Mouse (Mus musculus) heart, embryonic 12.5 days (tissue): ENCODE measurements around the gene Pigk. TPM values are rescaled to one million over a fixed set of nuclear protein-coding genes. Genes with fewer than 3 reads are reported as not detected.

Source experiments
- ATAC-seq: fragments of 200-750 bp; cut with Nextera tagmentation; 2 replicates; pipeline ENCODE4 v1.8.0; 2017; ENCODE audit warnings: moderate TSS enrichment, moderate library complexity; ENCODE audit not compliant: insufficient number of reproducible peaks, low FRiP score
- H3K27ac ChIP-seq: fragments of 300-500 bp; sonication (generic); 2 replicates; pipeline ENCODE4 v1.5.1; 2016; ENCODE audit warnings: mild to moderate bottlenecking, moderate library complexity; ENCODE audit not compliant: poor library complexity, severe bottlenecking
- H3K27me3 ChIP-seq: fragments of 300-500 bp; sonication (generic); replicated peaks from 2 replicates; pipeline ENCODE4 v1.6.1; 2016; ENCODE audit warnings: mild to moderate bottlenecking, moderate library complexity
- H3K36me3 ChIP-seq: fragments of 300-500 bp; sonication (generic); 2 replicates; pipeline ENCODE4 v1.6.1; 2016; ENCODE audit warnings: mild to moderate bottlenecking, moderate library complexity
- H3K4me1 ChIP-seq: fragments of 300-500 bp; sonication (generic); replicated peaks from 2 replicates; pipeline ENCODE4 v1.6.1; 2016; ENCODE audit warnings: mild to moderate bottlenecking
- H3K4me2 ChIP-seq: fragments of 300-500 bp; sonication (generic); 2 replicates; pipeline ENCODE4 v1.6.1; 2016; ENCODE audit warnings: mild to moderate bottlenecking, moderate library complexity
- H3K4me3 ChIP-seq: fragments of 300-500 bp; sonication (generic); 2 replicates; pipeline ENCODE4 v1.5.1; 2016; ENCODE audit warnings: mild to moderate bottlenecking
- H3K9ac ChIP-seq: fragments of 300-500 bp; sonication (generic); 2 replicates; pipeline ENCODE4 v1.6.1; 2016; ENCODE audit warnings: mild to moderate bottlenecking, moderate library complexity
- H3K9me3 ChIP-seq: fragments of 300-500 bp; sonication (generic); replicated peaks from 2 replicates; pipeline ENCODE4 v1.6.1; 2016; ENCODE audit warnings: mild to moderate bottlenecking, moderate library complexity
- WGBS: fragments of 180-500 bp; shearing (Covaris S2); methylation state at CpG from one replicate; pipeline ENCODE4 v1.1.7; 2016; 5-methylcytosine and 5-hydroxymethylcytosine counted together
- polyA plus RNA-seq: library from polyadenylated mRNA; unstranded; fragments of >200 nt; fragmentation: Nextera tagmentation; extraction: Ambion mirVana; gene quantifications from 2 replicates; pipeline ENCODE4 v1.2.1, GENCODE M21; 2016

Gene Pigk
- polyA plus RNA-seq = 41.4 and 41.7 TPM in 2 replicates

DNA sequence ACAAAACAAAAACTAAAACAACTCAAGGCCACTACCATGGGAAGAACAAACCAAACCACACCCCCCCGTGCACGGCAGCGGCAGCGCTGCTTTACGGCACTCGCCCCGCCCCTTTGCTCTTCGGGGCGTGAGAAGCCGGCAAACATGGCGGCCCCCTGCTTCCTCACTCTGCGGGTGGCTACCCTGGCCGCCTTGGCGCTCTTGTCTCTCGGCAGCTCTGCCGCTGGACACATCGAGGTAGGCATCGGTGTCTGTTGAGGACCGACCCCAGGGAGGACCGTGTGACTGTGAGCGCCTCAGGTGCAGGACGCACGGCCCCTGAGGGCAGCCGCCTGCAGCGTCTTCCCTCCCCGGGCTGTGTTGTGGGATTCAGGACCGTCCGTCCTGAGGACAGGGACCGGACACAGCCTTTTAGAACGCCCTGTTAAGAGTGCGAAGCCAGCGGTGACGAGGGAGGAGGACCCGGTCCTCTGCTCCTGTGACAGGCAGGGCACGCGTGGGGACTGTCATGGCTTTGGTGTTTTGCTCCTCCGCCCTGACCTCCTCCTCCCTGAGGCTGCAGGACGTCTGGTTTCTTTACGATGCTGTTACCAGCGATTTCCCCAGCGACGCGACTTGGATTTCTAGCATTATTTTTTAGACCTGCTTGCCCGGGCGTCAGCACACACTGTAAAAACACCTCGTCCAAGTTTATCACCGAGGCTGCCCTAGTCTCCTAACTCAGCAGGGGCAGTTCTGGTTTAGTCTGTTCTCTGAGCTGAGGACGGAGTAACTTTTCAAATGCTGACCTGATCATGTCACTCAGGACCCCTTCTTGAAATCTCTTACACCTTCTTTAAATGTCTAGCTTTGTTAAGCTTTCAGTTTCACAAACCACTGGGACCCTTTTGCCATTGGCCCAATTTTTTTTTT lies at the start of gene Pigk:
Gene Pigk (plus strand): TSS at position 110 of the 912 bp plus-strand sequence.
- no peaks in the 10 kb centered on the region for H3K9me3 ChIP-seq
- H3K4me1 ChIP-seq = no peaks in the 10 kb centered on the region; the same call in 1 of the 2 replicates
- peak within 1 kb of the TSS; percentile 86 for H3K9ac ChIP-seq
- ATAC-seq = peak; percentile 90
- H3K36me3 ChIP-seq = peaks cover 5% of the 10 kb centered on the region
- peak within 1 kb of the TSS; percentile 95 for H3K4me3 ChIP-seq
- H3K4me2 ChIP-seq = peak within 1 kb of the TSS; percentile 93
- H3K27me3 ChIP-seq = no peaks in the 10 kb centered on the region
- WGBS = under 1% methylated on average over 48 of the region's 48 CpGs
- H3K27ac ChIP-seq = 0 out of 2 replicates have a peak within 1 kb of the TSS, but pooled peaks have one; percentile 9

DNA sequence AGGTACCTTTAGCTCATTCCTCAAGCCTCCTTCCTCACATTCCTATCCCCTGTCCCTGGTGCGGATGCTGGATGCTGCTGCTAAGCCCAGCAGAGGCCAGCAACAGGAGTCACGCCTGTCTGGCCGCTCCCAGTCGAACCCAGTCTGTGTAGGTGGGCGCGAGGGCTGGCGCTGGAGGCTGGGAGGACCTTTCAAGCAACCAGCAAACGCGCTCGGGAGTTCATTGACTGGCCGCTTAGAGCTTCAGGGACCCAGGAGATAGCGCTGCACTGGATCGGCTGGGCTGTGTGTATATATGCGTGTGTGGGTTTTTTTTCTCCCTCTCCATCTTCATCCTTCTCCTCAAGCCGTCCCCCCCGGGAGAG lies 46.9 kb upstream of the Pigk start:
- no peak overlapping the region for H3K27ac ChIP-seq
- peak overlapping the region; percentile 100 for H3K4me2 ChIP-seq
- peaks cover 49% of the 10 kb centered on the region for H3K27me3 ChIP-seq
- no peaks in the 10 kb centered on the region for H3K9me3 ChIP-seq
- peaks cover 11% of the 10 kb centered on the region; the same call in 1 of the 2 replicates for H3K4me1 ChIP-seq
- under 1% methylated on average over 16 of the region's 16 CpGs for WGBS
- peak overlapping the region; percentile 75; the same call in 1 of the 2 replicates for H3K9ac ChIP-seq
- ATAC-seq = 0 out of 2 replicates have a peak, but pooled peaks have one; percentile 34
- H3K4me3 ChIP-seq = peak overlapping the region; percentile 67
- no peaks in the 10 kb centered on the region for H3K36me3 ChIP-seq

DNA sequence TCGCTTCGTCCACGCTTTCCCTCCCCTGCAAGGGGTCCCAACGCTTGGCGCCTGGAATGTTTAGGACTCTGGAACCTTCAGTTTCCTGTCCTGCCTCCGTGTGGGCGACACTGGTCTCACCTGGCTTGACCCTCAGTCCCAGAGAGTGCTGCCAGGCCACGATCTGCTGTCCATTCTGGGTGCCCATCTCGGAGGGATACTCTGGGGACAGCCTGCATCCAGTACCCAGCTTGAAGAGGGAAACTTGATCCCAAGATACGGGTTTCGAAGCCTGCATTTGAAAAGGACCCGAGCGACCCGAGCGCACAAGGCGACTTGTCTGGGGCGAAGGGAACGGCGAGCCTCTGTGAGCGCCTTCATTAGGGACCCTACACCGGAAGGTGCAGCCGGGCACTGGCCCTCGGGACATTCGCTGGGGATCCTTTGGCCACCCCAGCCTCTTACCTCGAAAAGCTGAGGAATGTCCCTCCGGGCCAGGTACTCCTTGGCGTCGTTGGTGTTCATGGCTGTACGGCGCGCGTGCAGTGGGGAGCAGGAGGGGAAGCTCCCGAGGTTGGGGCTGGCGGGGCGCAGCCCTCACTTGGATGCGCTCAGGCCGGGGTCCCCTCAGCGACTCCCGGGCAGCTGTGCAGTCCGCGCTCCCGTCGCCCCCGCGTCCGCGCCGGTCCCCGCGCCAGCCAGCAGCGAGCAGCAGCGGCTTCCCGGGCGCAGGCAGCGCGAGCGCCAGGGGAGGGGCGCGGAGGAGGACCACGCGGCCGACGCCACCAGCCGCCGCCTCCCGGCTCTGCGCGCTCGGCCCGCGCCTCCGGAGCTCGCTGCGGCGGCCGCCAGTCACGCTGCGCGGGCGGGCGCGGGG lies 46.3 kb upstream of the Pigk start:
- H3K4me2 ChIP-seq = peak overlapping the region; percentile 100
- peak overlapping the region; percentile 67 for H3K4me3 ChIP-seq
- H3K9me3 ChIP-seq = no peaks in the 10 kb centered on the region
- peaks cover 11% of the 10 kb centered on the region; the same call in 1 of the 2 replicates for H3K4me1 ChIP-seq
- H3K27ac ChIP-seq = no peak overlapping the region
- H3K36me3 ChIP-seq = no peaks in the 10 kb centered on the region
- 0 out of 2 replicates have a peak, but pooled peaks have one; percentile 49 for ATAC-seq
- peak overlapping the region; percentile 75 for H3K9ac ChIP-seq
- peaks cover 54% of the 10 kb centered on the region for H3K27me3 ChIP-seq
- 3% methylated on average over 70 of the region's 82 CpGs for WGBS

DNA sequence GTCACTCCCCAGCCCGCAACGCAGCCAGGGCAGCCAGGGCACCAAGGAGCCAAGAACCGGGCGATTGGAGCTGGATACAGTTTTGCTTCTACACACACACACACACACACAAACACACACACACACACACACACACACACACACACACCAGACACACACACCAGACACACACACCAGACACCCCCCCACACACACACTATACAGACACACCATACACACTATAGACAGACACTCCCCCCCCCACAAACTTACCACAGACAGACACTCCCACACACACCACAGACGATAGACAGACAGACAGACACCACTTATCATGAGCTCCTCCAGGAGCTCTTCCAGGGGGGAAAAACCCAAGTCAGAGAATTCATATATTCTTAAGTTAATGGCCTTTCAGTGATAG lies 45.7 kb upstream of the Pigk start, which contains the start of gene Ak5:
Gene Ak5 (minus strand): TSS at position 122 of the 400 bp plus-strand sequence.
- ATAC-seq = no peak
- peak within 1 kb of the TSS; percentile 75 for H3K9ac ChIP-seq
- no peak within 1 kb of the TSS for H3K27ac ChIP-seq
- no peaks in the 10 kb centered on the region for H3K9me3 ChIP-seq
- H3K4me2 ChIP-seq = peak within 1 kb of the TSS; percentile 100
- 2% methylated on average over 5 of the region's 5 CpGs for WGBS
- peaks cover 11% of the 10 kb centered on the region; the same call in 1 of the 2 replicates for H3K4me1 ChIP-seq
- no peaks in the 10 kb centered on the region for H3K36me3 ChIP-seq
- peaks cover 55% of the 10 kb centered on the region for H3K27me3 ChIP-seq
- H3K4me3 ChIP-seq = peak within 1 kb of the TSS; percentile 67

DNA sequence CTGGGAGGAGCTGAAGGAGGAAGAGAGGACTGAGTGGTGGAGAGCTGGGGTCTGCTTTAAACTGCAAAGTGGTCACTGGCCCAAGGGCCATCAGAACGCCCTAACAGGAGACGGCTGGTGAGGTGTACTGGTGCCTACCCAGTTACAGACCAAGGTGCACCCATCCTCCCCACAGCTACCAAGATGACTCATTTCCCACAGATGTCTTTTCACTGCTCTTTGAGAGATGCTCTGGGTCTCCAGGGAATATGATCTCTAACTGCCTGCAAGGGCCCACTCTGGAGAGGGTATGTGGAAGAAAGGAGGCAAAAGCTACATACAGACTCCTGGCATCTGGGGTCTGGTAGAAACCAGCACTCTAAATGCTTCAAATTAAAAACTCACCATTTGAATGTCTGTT lies 45.1 kb upstream of the Pigk start:
- H3K9ac ChIP-seq = no peak overlapping the region
- H3K4me3 ChIP-seq = no peak overlapping the region
- no peaks in the 10 kb centered on the region for H3K9me3 ChIP-seq
- ATAC-seq = no peak
- no peak overlapping the region for H3K27ac ChIP-seq
- no peaks in the 10 kb centered on the region for H3K36me3 ChIP-seq
- peaks cover 11% of the 10 kb centered on the region; the same call in 1 of the 2 replicates for H3K4me1 ChIP-seq
- no peak overlapping the region for H3K4me2 ChIP-seq
- WGBS = 46% methylated on average over 2 of the region's 2 CpGs
- H3K27me3 ChIP-seq = peaks cover 58% of the 10 kb centered on the region

DNA sequence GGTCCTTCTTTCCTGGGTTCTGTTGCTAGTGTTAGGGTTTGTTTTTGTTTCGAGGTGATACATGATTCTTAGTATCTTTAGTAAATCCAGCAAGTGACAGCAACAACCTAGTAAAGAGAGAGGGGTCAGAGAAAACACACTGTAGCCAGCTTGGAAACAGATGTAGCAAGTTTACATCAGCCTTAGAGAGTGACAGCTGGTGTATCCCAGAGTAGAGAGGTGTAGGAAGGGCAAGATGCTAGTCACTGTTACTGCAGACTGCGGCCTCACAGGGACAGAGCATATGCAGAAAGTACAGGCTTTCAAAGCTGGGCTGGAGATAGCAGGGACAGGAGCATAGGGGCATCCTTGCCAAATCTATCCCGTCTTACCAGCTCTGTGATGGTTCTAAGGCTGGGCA lies 44.1 kb upstream of the Pigk start:
- H3K36me3 ChIP-seq = no peaks in the 10 kb centered on the region
- ATAC-seq = no peak
- peaks cover 11% of the 10 kb centered on the region; the same call in 1 of the 2 replicates for H3K4me1 ChIP-seq
- peaks cover 52% of the 10 kb centered on the region for H3K27me3 ChIP-seq
- H3K27ac ChIP-seq = no peak overlapping the region
- no peaks in the 10 kb centered on the region for H3K9me3 ChIP-seq
- no peak overlapping the region for H3K4me3 ChIP-seq
- WGBS = 69% methylated on average over 3 of the region's 3 CpGs
- no peak overlapping the region for H3K4me2 ChIP-seq
- H3K9ac ChIP-seq = no peak overlapping the region

DNA sequence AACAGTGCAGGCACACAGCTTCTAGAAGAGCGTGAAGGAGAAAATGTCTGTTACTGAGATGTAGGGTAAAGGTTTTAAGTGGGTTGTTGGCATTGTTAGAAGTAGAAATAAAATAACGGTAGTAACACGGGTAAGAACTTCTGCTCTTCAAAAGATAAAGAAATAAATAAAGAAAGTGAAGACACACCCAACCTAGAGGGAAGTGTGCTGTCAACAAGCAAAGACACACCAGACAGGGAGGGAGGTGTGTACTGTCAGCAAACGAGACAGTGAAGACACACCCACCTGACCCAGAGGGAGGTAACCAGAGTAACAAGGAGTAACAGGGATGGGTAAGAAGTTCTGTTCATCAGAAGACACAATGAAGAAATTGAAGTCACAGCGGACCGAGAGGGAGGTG lies 39.2 kb upstream of the Pigk start:
- H3K4me1 ChIP-seq = no peaks in the 10 kb centered on the region
- no peak overlapping the region for H3K27ac ChIP-seq
- no peak overlapping the region for H3K4me2 ChIP-seq
- no peak overlapping the region for H3K4me3 ChIP-seq
- H3K9me3 ChIP-seq = no peaks in the 10 kb centered on the region
- ATAC-seq = no peak
- H3K9ac ChIP-seq = no peak overlapping the region
- H3K36me3 ChIP-seq = no peaks in the 10 kb centered on the region
- 58% methylated on average over 6 of the region's 6 CpGs for WGBS
- H3K27me3 ChIP-seq = peaks cover 14% of the 10 kb centered on the region

DNA sequence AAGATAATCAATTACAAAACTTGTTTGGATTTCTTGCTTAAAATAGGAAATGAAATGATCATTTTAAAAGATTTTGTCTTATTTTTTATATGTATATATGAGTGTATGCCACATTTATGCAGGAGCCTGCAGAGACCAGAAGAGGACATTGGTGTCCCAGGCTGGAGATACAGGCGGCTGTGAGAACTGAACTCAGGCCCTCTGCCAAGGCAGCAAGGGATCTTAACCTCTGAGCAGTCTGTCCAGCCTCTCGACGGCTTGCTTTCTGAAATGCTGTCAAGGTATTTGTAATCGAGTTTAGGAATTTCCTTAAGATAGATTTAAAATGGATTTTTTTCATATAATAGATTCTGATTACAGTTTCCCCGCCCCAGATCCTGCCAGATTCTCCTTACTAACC lies 25.4 kb upstream of the Pigk start:
- Histone ChIP-seq H3K4me1 (no peaks in the 10 kb centered on the region), H3K4me2 (no peak overlapping the region), H3K9ac (no peak overlapping the region), H3K4me3 (no peak overlapping the region), H3K27ac (no peak overlapping the region), H3K9me3 (no peaks in the 10 kb centered on the region), H3K36me3 (no peaks in the 10 kb centered on the region), H3K27me3 (no peaks in the 10 kb centered on the region)
- WGBS = 66% methylated on average over 5 of the region's 5 CpGs
- no peak for ATAC-seq

DNA sequence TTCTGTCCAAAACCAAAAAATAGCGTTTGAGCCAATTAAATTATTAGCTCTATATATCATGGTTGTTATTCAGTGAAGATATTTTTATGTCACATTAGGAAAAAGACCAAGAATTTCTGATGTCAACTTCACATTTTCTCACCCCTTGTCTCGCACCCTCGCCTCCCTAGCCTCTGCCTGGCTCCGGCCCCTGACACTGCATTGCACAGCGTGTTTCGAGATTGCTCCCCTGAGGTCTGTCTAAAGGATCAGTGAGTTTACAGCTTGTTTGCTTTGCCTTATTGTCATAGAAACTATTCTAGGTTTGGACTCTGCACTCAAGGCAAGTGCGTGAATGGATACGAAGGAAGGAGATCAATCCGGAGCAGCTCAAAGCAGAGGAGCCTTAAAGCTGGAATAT lies 24.8 kb upstream of the Pigk start:
- no peak overlapping the region for H3K4me3 ChIP-seq
- H3K4me1 ChIP-seq = no peaks in the 10 kb centered on the region
- H3K9me3 ChIP-seq = no peaks in the 10 kb centered on the region
- H3K27ac ChIP-seq = no peak overlapping the region
- H3K27me3 ChIP-seq = no peaks in the 10 kb centered on the region
- ATAC-seq = no peak
- no peaks in the 10 kb centered on the region for H3K36me3 ChIP-seq
- no peak overlapping the region for H3K9ac ChIP-seq
- 84% methylated on average over 9 of the region's 9 CpGs for WGBS
- H3K4me2 ChIP-seq = no peak overlapping the region

DNA sequence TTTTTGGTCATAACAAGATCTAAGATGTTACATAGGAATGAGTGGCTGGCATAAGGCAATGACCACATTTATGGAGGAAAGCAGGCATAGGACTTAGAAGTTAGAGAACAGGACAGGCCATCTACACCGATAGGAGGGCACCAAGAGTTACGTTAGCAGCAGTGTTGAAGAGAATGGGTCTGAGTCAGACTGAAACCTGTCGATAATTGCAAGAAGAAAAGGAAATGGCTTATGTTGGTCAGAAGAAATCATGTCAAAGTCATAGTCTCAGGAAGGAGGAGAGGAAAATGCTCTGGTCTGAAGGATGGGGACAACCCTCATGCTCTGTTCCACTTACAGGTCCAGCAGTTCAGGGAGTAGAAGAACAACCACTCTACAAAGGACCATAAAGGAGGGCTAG lies 18.9 kb upstream of the Pigk start:
- H3K4me2 ChIP-seq = no peak overlapping the region
- no peaks in the 10 kb centered on the region for H3K9me3 ChIP-seq
- ATAC-seq = no peak
- H3K4me1 ChIP-seq = no peaks in the 10 kb centered on the region
- no peaks in the 10 kb centered on the region for H3K36me3 ChIP-seq
- 84% methylated on average over 3 of the region's 3 CpGs for WGBS
- H3K9ac ChIP-seq = no peak overlapping the region
- no peaks in the 10 kb centered on the region for H3K27me3 ChIP-seq
- H3K27ac ChIP-seq = no peak overlapping the region
- H3K4me3 ChIP-seq = no peak overlapping the region

DNA sequence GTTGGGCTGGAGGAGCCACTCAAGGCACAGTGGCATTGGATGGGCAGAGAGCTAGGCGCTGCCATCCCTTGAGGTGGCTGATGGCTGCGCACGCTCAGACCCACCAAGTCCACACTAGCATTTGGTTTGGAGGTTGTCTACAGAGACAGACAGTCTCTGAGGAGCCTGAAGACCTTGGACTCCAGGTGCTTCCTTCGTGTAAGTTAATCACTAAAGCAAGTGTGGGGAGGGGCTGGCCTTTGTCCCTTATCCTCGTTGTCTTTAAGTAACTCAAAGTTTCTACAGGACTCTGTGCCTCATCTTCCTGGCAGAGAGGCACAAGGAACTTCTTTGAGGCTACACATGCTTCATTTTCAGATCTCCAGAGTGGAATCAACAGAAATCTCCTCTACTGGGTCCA lies 15.9 kb upstream of the Pigk start:
- no peaks in the 10 kb centered on the region for H3K9me3 ChIP-seq
- H3K4me3 ChIP-seq = no peak overlapping the region
- no peaks in the 10 kb centered on the region for H3K27me3 ChIP-seq
- no peak overlapping the region for H3K4me2 ChIP-seq
- WGBS = 76% methylated on average over 5 of the region's 5 CpGs
- no peak overlapping the region for H3K27ac ChIP-seq
- ATAC-seq = no peak
- no peak overlapping the region for H3K9ac ChIP-seq
- H3K36me3 ChIP-seq = no peaks in the 10 kb centered on the region
- H3K4me1 ChIP-seq = no peaks in the 10 kb centered on the region
